Mouse (Mus musculus) effector memory CD4-positive, alpha-beta T cell, adult 7 months (primary cell): ENCODE results near the gene Olfr744. TPM values are rescaled to one million over a fixed set of nuclear protein-coding genes. Genes with fewer than 3 reads are reported as not detected.

Experiments used
- polyA plus RNA-seq: library from polyadenylated mRNA; unstranded; fragments of 100-300 nt; shearing (Covaris generic); gene quantifications from one replicate; pipeline ENCODE4 v1.2.1, GENCODE M21; 2017

Gene Olfr744
- polyA plus RNA-seq: not detected

DNA sequence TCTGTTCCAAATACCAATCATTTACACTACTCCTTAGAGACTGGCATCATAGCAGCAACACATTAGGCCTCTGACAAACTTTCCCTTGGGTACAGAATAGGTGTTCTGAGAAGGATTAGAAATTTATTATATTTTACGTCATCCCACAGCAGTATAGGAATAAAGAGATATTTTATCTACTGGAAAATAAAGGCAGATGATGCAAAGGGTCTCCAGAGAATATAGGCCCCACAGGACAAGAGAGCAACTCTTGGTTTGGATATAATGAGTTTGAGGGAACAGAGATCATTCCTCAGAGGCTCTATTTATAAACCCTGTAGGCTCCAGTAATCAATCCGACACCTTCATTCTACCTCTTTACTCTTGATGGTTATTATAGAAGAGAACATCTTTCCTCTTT, at the start of gene Olfr744:
Olfr744 (plus strand) TSS at position 301 of the 400 bp plus-strand sequence.

GRCm38 (mm10) chr14:50639088-50639487, 24.4 kb downstream of the Olfr744 start, which contains the start of gene Olfr745:
Gene Olfr745, plus strand, starts transcription at chr14:50639388.

DNA sequence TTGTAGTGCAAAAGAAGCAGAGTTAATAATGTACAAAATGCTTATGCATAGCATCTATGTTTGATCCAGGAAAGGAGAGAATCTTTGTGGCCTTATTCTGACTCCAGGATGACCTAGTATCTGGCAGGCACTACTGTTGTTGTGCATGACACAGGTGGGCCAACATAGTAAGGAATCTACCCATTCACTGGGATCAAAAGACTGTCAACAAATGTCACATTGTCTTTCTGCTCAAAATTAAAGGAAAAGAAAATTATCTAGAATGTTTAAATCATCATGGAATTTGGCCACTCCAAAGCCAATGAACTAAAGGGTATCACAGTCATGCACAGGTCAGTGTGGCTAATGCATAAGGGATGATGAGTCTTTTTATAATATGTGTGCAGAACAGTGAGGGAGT, 32.1 kb downstream of the Olfr744 start, which contains the start of gene Olfr746:
Olfr746 (plus strand) TSS at position 301 of the 400 bp plus-strand sequence.

Other genes starting within 250 kb of the Olfr744 start
- not detected for gene Olfr736, start 233.7 kb upstream of the Olfr744 start, polyA plus RNA-seq
- not detected for gene Olfr738, start 207.3 kb upstream of the Olfr744 start, polyA plus RNA-seq
- gene Olfr739, start 196.3 kb upstream of the Olfr744 start, polyA plus RNA-seq: not detected
- gene Olfr740, start 169.3 kb upstream of the Olfr744 start, polyA plus RNA-seq: not detected
- gene Olfr741, start 142.1 kb upstream of the Olfr744 start, polyA plus RNA-seq: 0.21 TPM
- not detected for gene Olfr742, start 111.3 kb upstream of the Olfr744 start, polyA plus RNA-seq
- not detected for gene Olfr743, start 93.0 kb upstream of the Olfr744 start, polyA plus RNA-seq
- not detected for gene Olfr745, start 24.5 kb downstream of the Olfr744 start, polyA plus RNA-seq
- not detected for gene Olfr746, start 32.2 kb downstream of the Olfr744 start, polyA plus RNA-seq
- not detected for gene Olfr747, start 78.3 kb downstream of the Olfr744 start, polyA plus RNA-seq
- gene Olfr748, start 92.5 kb downstream of the Olfr744 start, polyA plus RNA-seq: not detected
- gene Olfr749, start 130.2 kb downstream of the Olfr744 start, polyA plus RNA-seq: not detected
- gene Ttc5, start 170.6 kb downstream of the Olfr744 start, polyA plus RNA-seq: 65.3 TPM
- not detected for gene Ccnb1ip1, start 192.9 kb downstream of the Olfr744 start, polyA plus RNA-seq
- gene Parp2, start 193.0 kb downstream of the Olfr744 start, polyA plus RNA-seq: 62.2 TPM